Mouse (Mus musculus) kidney, embryonic 16.5 days (tissue): ENCODE measurements around the gene Nlrc3. TPM values are rescaled to one million over a fixed set of nuclear protein-coding genes. Genes with fewer than 3 reads are reported as not detected.

Experiments
- ATAC-seq: fragments of 200-750 bp; cut with Nextera tagmentation; 2 replicates; pipeline ENCODE4 v1.8.0; 2017; ENCODE audit warnings: moderate TSS enrichment; ENCODE audit not compliant: low FRiP score, low TSS enrichment
- H3K27ac ChIP-seq: fragments of 300-500 bp; sonication (generic); 2 replicates; pipeline ENCODE4 v1.5.1; 2014; ENCODE audit warnings: low read length
- H3K27me3 ChIP-seq: fragments of 300-500 bp; sonication (generic); 2 replicates; pipeline ENCODE4 v1.6.1; 2014; ENCODE audit warnings: low read length, control low read depth, mixed read lengths; ENCODE audit not compliant: insufficient read depth
- H3K36me3 ChIP-seq: fragments of 300-500 bp; sonication (generic); 2 replicates; pipeline ENCODE4 v1.6.1; 2014; ENCODE audit warnings: low read length, control low read depth, mixed read lengths; ENCODE audit not compliant: insufficient read depth
- H3K4me1 ChIP-seq: fragments of 300-500 bp; sonication (generic); 2 replicates; pipeline ENCODE4 v1.6.1; 2014; ENCODE audit warnings: low read length, control low read depth, mixed read lengths; ENCODE audit not compliant: insufficient read depth
- H3K4me2 ChIP-seq: fragments of 300-500 bp; sonication (generic); replicated peaks from 2 replicates; pipeline ENCODE4 v1.6.1; 2014; ENCODE audit warnings: low read depth, low read length
- H3K4me3 ChIP-seq: fragments of 300-500 bp; sonication (generic); 2 replicates; pipeline ENCODE4 v1.5.1; 2014; ENCODE audit warnings: mild to moderate bottlenecking, low read length
- H3K9ac ChIP-seq: fragments of 300-500 bp; sonication (generic); replicated peaks from 2 replicates; pipeline ENCODE4 v1.6.1; 2014; ENCODE audit warnings: low read length
- H3K9me3 ChIP-seq: fragments of 300-500 bp; sonication (generic); 2 replicates; pipeline ENCODE4 v1.6.1; 2016; ENCODE audit warnings: low read length, control low read depth
- WGBS: fragments of 180-500 bp; shearing (Covaris S2); extraction: QIAGEN DNeasy Blood & Tissue Kit; methylation state at CpG from one replicate; pipeline ENCODE4 v1.1.7; 2014; 5-methylcytosine and 5-hydroxymethylcytosine counted together
- polyA plus RNA-seq: library from polyadenylated mRNA; unstranded; fragments of >200 nt; fragmentation: Nextera tagmentation; extraction: Ambion mirVana; gene quantifications from 2 replicates; pipeline ENCODE4 v1.2.1, GENCODE M21; 2015

Nlrc3 gene
- polyA plus RNA-seq, 1 experiment from 2014 or later, result 2.9 TPM

GRCm38 (mm10) chr16:3934701-3935100, 41.7 kb downstream of the Nlrc3 start:
- no peak overlapping the region for H3K9ac ChIP-seq
- WGBS, result 86% methylated on average over 4 of the region's 4 CpGs
- ATAC-seq, result no peak
- H3K4me2 ChIP-seq, result no peak overlapping the region
- H3K27ac ChIP-seq, result no peak overlapping the region
- H3K9me3 ChIP-seq, result no peaks in the 10 kb centered on the region
- no peak overlapping the region for H3K4me3 ChIP-seq
- no peaks in the 10 kb centered on the region for H3K4me1 ChIP-seq
- no peaks in the 10 kb centered on the region for H3K27me3 ChIP-seq
- H3K36me3 ChIP-seq, result peaks cover 47% of the 10 kb centered on the region

- ATAC-seq, result no peak
- H3K36me3 ChIP-seq, result peaks cover 44% of the 10 kb centered on the region
- no peaks in the 10 kb centered on the region for H3K4me1 ChIP-seq
- WGBS, result 95% methylated on average over 1 of the region's 1 CpGs
- no peak overlapping the region for H3K27ac ChIP-seq
- no peaks in the 10 kb centered on the region for H3K27me3 ChIP-seq
- no peak overlapping the region for H3K4me2 ChIP-seq
- no peaks in the 10 kb centered on the region for H3K9me3 ChIP-seq
- H3K9ac ChIP-seq, result no peak overlapping the region
- no peak overlapping the region for H3K4me3 ChIP-seq
These were observed 42.3 kb downstream of the Nlrc3 start for GRCm38 (mm10) chr16:3934091-3934490.

GRCm38 (mm10) chr16:3933536-3933935, 42.9 kb downstream of the Nlrc3 start:
- WGBS, result 89% methylated on average over 6 of the region's 6 CpGs
- H3K4me3 ChIP-seq, result no peak overlapping the region
- no peaks in the 10 kb centered on the region for H3K27me3 ChIP-seq
- peaks cover 41% of the 10 kb centered on the region for H3K36me3 ChIP-seq
- H3K9me3 ChIP-seq, result no peaks in the 10 kb centered on the region
- H3K27ac ChIP-seq, result no peak overlapping the region
- H3K4me2 ChIP-seq, result no peak overlapping the region
- no peak overlapping the region for H3K9ac ChIP-seq
- no peak for ATAC-seq
- no peaks in the 10 kb centered on the region for H3K4me1 ChIP-seq

- Histone ChIP-seq H3K27me3 (no peaks in the 10 kb centered on the region), H3K9ac (no peak overlapping the region), H3K9me3 (no peaks in the 10 kb centered on the region), H3K4me2 (no peak overlapping the region), H3K27ac (no peak overlapping the region), H3K4me1 (no peaks in the 10 kb centered on the region), H3K36me3 (peaks cover 49% of the 10 kb centered on the region), H3K4me3 (no peak overlapping the region)
- no peak for ATAC-seq
- 74% methylated on average over 7 of the region's 7 CpGs for WGBS
These were observed 47.3 kb downstream of the Nlrc3 start for GRCm38 (mm10) chr16:3929151-3929550.

GRCm38 (mm10) chr16:3928582-3928981, 47.9 kb downstream of the Nlrc3 start:
- H3K36me3 ChIP-seq, result peaks cover 44% of the 10 kb centered on the region
- no peaks in the 10 kb centered on the region for H3K27me3 ChIP-seq
- H3K4me1 ChIP-seq, result no peaks in the 10 kb centered on the region
- no peak overlapping the region for H3K27ac ChIP-seq
- no peaks in the 10 kb centered on the region for H3K9me3 ChIP-seq
- H3K4me3 ChIP-seq, result no peak overlapping the region
- WGBS, result 71% methylated on average over 1 of the region's 1 CpGs
- no peak for ATAC-seq
- no peak overlapping the region for H3K4me2 ChIP-seq
- no peak overlapping the region for H3K9ac ChIP-seq

GRCm38 (mm10) chr16:3923966-3924365, 52.5 kb downstream of the Nlrc3 start:
- no peak for ATAC-seq
- 45% methylated on average over 4 of the region's 4 CpGs for WGBS
- peaks cover 46% of the 10 kb centered on the region for H3K36me3 ChIP-seq

GRCm38 (mm10) chr16:3923515-3923914, 52.9 kb downstream of the Nlrc3 start:
- 80% methylated on average over 3 of the region's 3 CpGs for WGBS
- H3K36me3 ChIP-seq, result peaks cover 44% of the 10 kb centered on the region

More at GRCm38 (mm10) chr16:3923966-3924365, 52.5 kb downstream of the Nlrc3 start:
- no peaks in the 10 kb centered on the region for H3K9me3 ChIP-seq
- no peak overlapping the region for H3K4me3 ChIP-seq
- H3K4me1 ChIP-seq, result no peaks in the 10 kb centered on the region
- H3K4me2 ChIP-seq, result no peak overlapping the region
- no peak overlapping the region for H3K27ac ChIP-seq
- no peaks in the 10 kb centered on the region for H3K27me3 ChIP-seq
- no peak overlapping the region for H3K9ac ChIP-seq

GRCm38 (mm10) chr16:3920756-3921155, 55.7 kb downstream of the Nlrc3 start:
- Histone ChIP-seq H3K27me3 (no peaks in the 10 kb centered on the region), H3K9ac (no peak overlapping the region)
- ATAC-seq, result no peak

More at GRCm38 (mm10) chr16:3923515-3923914, 52.9 kb downstream of the Nlrc3 start:
- Histone ChIP-seq H3K4me2 (no peak overlapping the region), H3K27ac (no peak overlapping the region), H3K27me3 (no peaks in the 10 kb centered on the region), H3K4me1 (no peaks in the 10 kb centered on the region), H3K4me3 (no peak overlapping the region), H3K9ac (no peak overlapping the region), H3K9me3 (no peaks in the 10 kb centered on the region)
- ATAC-seq, result no peak

GRCm38 (mm10) chr16:3909118-3909517, 67.3 kb downstream of the Nlrc3 start:
- Histone ChIP-seq H3K4me1 (peaks cover 6% of the 10 kb centered on the region), H3K27me3 (no peaks in the 10 kb centered on the region), H3K9ac (peak overlapping the region; percentile 79), H3K4me3 (peak overlapping the region; percentile 71), H3K36me3 (peaks cover 39% of the 10 kb centered on the region), H3K27ac (peak overlapping the region; percentile 79; the same call in 1 of the 2 replicates), H3K4me2 (peak overlapping the region; percentile 73), H3K9me3 (no peaks in the 10 kb centered on the region)
- whole genome bisulfite sequencing, result 6% methylated on average over 20 of the region's 20 CpGs
- ATAC-seq, result no peak

More at GRCm38 (mm10) chr16:3920756-3921155, 55.7 kb downstream of the Nlrc3 start:
- no peak overlapping the region for H3K4me3 ChIP-seq
- no peaks in the 10 kb centered on the region for H3K9me3 ChIP-seq
- peaks cover 32% of the 10 kb centered on the region; the same call in 1 of the 2 replicates for H3K36me3 ChIP-seq
- 95% methylated on average over 2 of the region's 2 CpGs for WGBS
- no peak overlapping the region for H3K27ac ChIP-seq
- H3K4me1 ChIP-seq, result no peaks in the 10 kb centered on the region
- no peak overlapping the region for H3K4me2 ChIP-seq

- under 1% methylated on average over 33 of the region's 33 CpGs for WGBS
- peaks cover 6% of the 10 kb centered on the region for H3K4me1 ChIP-seq
- peaks cover 39% of the 10 kb centered on the region for H3K36me3 ChIP-seq
- ATAC-seq, result peak; percentile 99
- peak within 1 kb of the TSS; percentile 79 for H3K9ac ChIP-seq
- peak within 1 kb of the TSS; percentile 73 for H3K4me2 ChIP-seq
- H3K27me3 ChIP-seq, result no peaks in the 10 kb centered on the region
- peak within 1 kb of the TSS; percentile 71 for H3K4me3 ChIP-seq
- H3K27ac ChIP-seq, result peak within 1 kb of the TSS; percentile 79
- no peaks in the 10 kb centered on the region for H3K9me3 ChIP-seq
These were observed 67.8 kb downstream of the Nlrc3 start, which contains the start of the genes 1700037C18Rik and Cluap1 for GRCm38 (mm10) chr16:3908537-3909111. Gene 1700037C18Rik (minus strand): TSS chr16:3908689. Gene Cluap1 (plus strand): TSS chr16:3908801.
